Mouse (Mus musculus) liver, embryonic 18 days (tissue): ENCODE measurements around the gene Olfr635. TPM values are rescaled to one million over a fixed set of nuclear protein-coding genes. Genes with fewer than 3 reads are reported as not detected.

Experiments
- polyA plus RNA-seq: library from polyadenylated mRNA; depleted of rRNA; stranded (reverse); fragments of >200 nt; gene quantifications from 2 replicates; pipeline ENCODE4 v1.2.3, GENCODE M21; 2012; rRNA removed

Gene Olfr635
- polyA plus RNA-seq = 0.01 TPM in 1 of 2 replicates, not detected in the other

DNA sequence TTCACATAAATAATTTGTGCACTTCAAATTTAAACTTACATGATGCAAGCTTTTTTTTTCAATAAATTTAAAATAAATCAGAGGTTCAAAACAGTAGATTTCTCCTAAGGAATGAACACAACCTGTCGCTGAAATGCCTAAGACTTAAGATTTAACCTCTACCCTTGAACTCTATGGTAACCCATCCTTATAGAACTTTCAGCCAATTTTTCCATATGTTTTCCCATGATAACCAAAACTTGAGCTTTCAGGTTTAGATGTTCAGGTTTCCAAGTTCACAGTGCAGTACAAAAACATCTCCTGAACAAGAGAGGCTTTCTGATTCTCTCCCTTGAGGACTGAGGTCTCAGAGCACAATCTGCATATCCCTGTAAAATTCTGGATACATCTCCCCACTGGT is at the start of gene Olfr635:
TSS of gene Olfr635 (plus strand) at position 301 of the 400 bp plus-strand sequence.

DNA sequence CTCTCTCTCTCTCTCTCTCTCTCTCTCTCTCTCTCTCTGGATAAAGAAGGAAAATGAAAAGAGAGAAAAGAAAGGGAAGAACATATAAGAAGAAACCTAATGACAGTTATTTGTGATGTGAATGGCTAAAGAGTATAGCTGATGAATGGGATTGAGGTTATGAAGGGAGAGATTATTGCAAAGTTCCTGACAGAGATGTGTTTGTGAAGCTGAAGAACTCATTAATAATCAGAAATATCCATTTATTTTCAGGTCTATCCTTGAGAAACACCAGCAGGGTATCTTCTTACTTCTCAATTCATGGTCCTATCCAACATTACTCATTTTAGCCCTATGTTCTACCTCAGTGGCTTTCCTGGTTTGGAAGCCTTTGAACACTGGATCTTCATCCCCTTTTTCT is 42.4 kb upstream of the Olfr635 start, which contains the start of gene Olfr631:
TSS of gene Olfr631 (plus strand) at position 301 of the 400 bp plus-strand sequence.

DNA sequence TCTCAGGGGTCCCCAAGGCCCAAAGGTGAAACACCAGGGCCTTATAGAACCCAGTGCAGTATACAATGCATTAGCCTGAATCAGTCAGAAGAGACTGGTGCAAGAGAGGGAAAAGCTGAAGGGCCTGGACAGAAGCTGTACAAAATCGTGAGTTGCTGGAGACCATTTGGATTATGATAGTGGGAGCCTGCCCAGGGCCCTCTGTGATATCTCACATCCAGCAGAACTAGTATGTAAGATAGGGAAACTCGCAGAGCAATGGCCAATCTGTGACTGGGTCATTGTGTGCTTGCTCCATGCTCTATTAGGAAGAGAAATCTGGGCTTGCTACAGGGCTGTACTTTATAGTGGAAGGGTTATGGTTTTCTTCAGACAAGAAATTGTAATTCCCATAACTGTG is 36.7 kb upstream of the Olfr635 start, which contains the start of gene Olfr632:
TSS of gene Olfr632 (plus strand) at position 84 of the 400 bp plus-strand sequence.

DNA sequence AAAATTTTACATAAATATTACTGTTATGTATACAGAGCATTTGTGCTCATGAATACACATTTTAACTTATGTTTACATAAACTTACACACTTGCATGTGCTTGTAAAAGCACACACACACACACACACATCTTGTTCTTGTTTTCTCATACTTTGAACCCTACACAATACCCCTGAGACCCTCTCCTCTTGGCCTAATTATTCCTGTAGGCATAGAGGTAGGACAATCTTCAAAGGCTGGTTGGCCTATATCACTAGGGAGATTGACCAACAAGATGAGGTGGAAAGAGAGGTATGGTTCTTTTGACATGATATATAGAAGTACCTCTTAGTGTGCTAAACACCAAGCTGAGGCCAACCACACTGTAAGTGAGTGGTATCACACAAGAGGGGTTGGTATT is 26.8 kb upstream of the Olfr635 start, which contains the start of gene Olfr633:
TSS of gene Olfr633 (plus strand) at position 301 of the 400 bp plus-strand sequence.

DNA sequence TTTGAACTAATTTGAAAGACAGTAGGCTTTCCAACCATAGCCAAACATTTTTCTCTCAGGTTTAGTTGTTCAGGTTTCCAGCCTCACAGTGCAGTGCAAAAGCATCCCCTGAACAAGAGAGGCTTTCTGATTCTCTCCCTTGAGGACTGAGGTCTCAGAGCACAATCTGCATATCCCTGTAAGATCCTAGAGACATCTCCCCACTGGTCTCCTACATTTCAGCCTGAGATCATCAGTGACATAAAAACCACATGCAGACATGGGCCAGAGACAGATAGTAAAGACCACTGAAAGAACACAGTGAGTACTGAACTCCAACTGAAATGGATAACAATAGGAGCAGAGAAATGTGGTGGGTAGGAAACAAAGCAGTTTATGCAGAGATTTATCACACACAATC is 27.5 kb downstream of the Olfr635 start, which contains the start of gene Olfr638:
TSS of gene Olfr638 (plus strand) at position 301 of the 400 bp plus-strand sequence.

DNA sequence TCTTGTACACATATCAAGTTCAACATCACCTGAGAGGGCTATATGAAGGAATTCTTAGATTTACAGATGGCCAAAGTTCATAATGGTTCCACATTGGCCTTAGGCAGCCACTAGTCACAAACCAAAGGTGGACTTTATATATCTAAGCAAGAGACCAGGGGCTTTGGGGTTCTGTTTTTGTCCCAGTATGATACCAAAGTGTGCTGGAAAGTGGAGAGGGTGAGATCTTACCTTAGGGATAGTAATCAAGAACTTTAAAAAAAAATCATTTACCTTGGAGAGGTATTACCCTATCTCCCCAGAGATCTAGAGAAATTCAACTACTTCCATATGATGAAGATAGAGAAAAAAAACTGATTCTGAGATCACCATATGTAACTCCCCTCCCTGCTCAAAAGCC is 46.3 kb downstream of the Olfr635 start, which contains the start of gene Olfr639:
TSS of gene Olfr639 (minus strand) at position 101 of the 400 bp plus-strand sequence.

DNA sequence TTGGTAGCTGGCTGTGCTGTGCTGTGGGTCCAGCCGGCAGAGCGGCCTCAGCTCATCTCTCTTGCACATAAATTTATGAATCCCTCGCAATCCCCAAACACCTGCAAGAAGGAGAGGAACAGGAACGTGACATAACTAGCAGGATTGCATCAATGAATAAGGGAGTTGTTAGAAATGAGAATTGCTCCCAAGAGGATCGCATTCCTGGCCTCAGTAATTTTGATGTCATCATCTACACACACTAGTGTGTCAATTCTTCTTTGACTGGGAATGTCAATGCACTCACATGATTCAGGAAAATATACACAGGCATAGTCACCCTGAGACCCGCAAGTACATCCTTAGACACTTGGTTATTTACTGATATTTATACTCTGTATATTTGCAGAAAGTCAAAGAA is 54.5 kb downstream of the Olfr635 start, which contains the start of gene Olfr640:
TSS of gene Olfr640 (minus strand) at position 101 of the 400 bp plus-strand sequence.

DNA sequence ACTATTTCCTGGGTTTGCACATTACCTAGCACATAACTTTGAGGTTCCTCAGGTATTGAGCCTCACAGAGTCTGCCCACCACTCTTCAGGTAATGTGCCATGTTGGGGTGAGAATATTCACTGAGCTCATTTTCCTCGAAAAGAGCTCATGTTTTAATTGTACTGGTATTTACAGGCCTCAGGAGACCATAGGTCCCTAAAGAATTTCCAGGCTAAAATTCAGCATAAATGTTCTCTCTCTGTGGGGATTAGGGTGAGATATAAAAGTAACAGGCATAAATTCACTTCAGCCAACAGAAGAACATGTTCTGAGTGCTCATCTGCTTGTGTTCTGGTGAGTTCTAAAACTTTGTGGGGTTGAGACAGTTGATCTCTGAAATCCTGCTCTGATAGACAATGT is 64.2 kb downstream of the Olfr635 start, which contains the start of gene Olfr641:
TSS of gene Olfr641 (plus strand) at position 301 of the 400 bp plus-strand sequence.

Other genes with a start within 250 kb of the Olfr635 start
- not detected in 2 replicates for gene Olfr628, start 240.8 kb upstream of the Olfr635 start, polyA plus RNA-seq
- gene Olfr629, start 226.2 kb upstream of the Olfr635 start, polyA plus RNA-seq = 0.03 and 0.10 TPM in 2 replicates
- gene Olfr630, start 213.8 kb upstream of the Olfr635 start, polyA plus RNA-seq = 0.01 and 0.02 TPM in 2 replicates
- 0.03 TPM in 1 of 2 replicates, not detected in the other for gene Olfr69, start 199.6 kb upstream of the Olfr635 start, polyA plus RNA-seq
- gene Olfr68, start 191.5 kb upstream of the Olfr635 start, polyA plus RNA-seq = 0.04 and 0.08 TPM in 2 replicates
- 0.01 TPM in 2 replicates for gene Olfr67, start 179.3 kb upstream of the Olfr635 start, polyA plus RNA-seq
- 28,363 and 31,511 TPM in 2 replicates for gene Hbb-bt, start 157.2 kb upstream of the Olfr635 start, polyA plus RNA-seq
- gene Hbb-bs, start 143.1 kb upstream of the Olfr635 start, polyA plus RNA-seq = 108,653 and 122,218 TPM in 2 replicates
- not detected in 2 replicates for gene Hbb-bh2, start 130.6 kb upstream of the Olfr635 start, polyA plus RNA-seq
- gene Hbb-bh1, start 128.0 kb upstream of the Olfr635 start, polyA plus RNA-seq = 3.5 and 3.6 TPM in 2 replicates
- 8.8 and 9.9 TPM in 2 replicates for gene Hbb-y, start 117.9 kb upstream of the Olfr635 start, polyA plus RNA-seq
- gene Olfr66, start 84.9 kb upstream of the Olfr635 start, polyA plus RNA-seq = not detected in 2 replicates
- gene Olfr64, start 76.7 kb upstream of the Olfr635 start, polyA plus RNA-seq = not detected in 2 replicates
- gene Olfr65, start 67.7 kb upstream of the Olfr635 start, polyA plus RNA-seq = not detected in 2 replicates
- 0.23 and 0.30 TPM in 2 replicates for gene Olfr631, start 42.3 kb upstream of the Olfr635 start, polyA plus RNA-seq
- gene Olfr632, start 36.8 kb upstream of the Olfr635 start, polyA plus RNA-seq = 0.49 and 0.53 TPM in 2 replicates
- 0.01 TPM in 1 of 2 replicates, not detected in the other for gene Olfr633, start 26.7 kb upstream of the Olfr635 start, polyA plus RNA-seq
- gene Olfr638, start 27.6 kb downstream of the Olfr635 start, polyA plus RNA-seq = 0.04 TPM in 1 of 2 replicates, not detected in the other
- gene Olfr639, start 46.2 kb downstream of the Olfr635 start, polyA plus RNA-seq = not detected in 2 replicates
- not detected in 2 replicates for gene Olfr640, start 54.4 kb downstream of the Olfr635 start, polyA plus RNA-seq
- not detected in 2 replicates for gene Olfr641, start 64.3 kb downstream of the Olfr635 start, polyA plus RNA-seq
- gene Olfr642, start 81.5 kb downstream of the Olfr635 start, polyA plus RNA-seq = not detected in 2 replicates
- not detected in 2 replicates for gene 4930516K23Rik, start 90.3 kb downstream of the Olfr635 start, polyA plus RNA-seq
- not detected in 2 replicates for gene Olfr644, start 100.7 kb downstream of the Olfr635 start, polyA plus RNA-seq
- not detected in 2 replicates for gene Olfr645, start 114.3 kb downstream of the Olfr635 start, polyA plus RNA-seq
- gene Olfr646, start 133.7 kb downstream of the Olfr635 start, polyA plus RNA-seq = not detected in 2 replicates
- not detected in 2 replicates for gene Ubqln5, start 158.7 kb downstream of the Olfr635 start, polyA plus RNA-seq
- gene Olfr643, start 166.3 kb downstream of the Olfr635 start, polyA plus RNA-seq = not detected in 2 replicates
- not detected in 2 replicates for gene Ubqln3, start 172.1 kb downstream of the Olfr635 start, polyA plus RNA-seq
- not detected in 2 replicates for gene Ubqlnl, start 179.4 kb downstream of the Olfr635 start, polyA plus RNA-seq
- not detected in 2 replicates for gene Olfm5, start 193.7 kb downstream of the Olfr635 start, polyA plus RNA-seq
- gene Olfr648, start 212.2 kb downstream of the Olfr635 start, polyA plus RNA-seq = 0.01 and 0.03 TPM in 2 replicates
- not detected in 2 replicates for gene Olfr649, start 224.8 kb downstream of the Olfr635 start, polyA plus RNA-seq
- gene Trim6, start 247.6 kb downstream of the Olfr635 start, polyA plus RNA-seq = 0.81 and 0.87 TPM in 2 replicates